Mouse (Mus musculus) thymus, adult 2 months (tissue): ENCODE results near the gene Dhtkd1.

Source experiments
- CTCF ChIP-seq: fragments of 200-500 bp; IDR thresholded peaks from 2 replicates; pipeline ENCODE4 v1.5.1; 2012; ENCODE audit warnings: mild to moderate bottlenecking, control low read depth, low read length, moderate library complexity, borderline replicate concordance; ENCODE audit not compliant: control insufficient read depth, poor library complexity, insufficient read depth; ENCODE audit errors: extremely low read depth
- POLR2A ChIP-seq: fragments of 200-500 bp; IDR thresholded peaks from 2 replicates; pipeline ENCODE4 v1.6.1; 2012; ENCODE audit warnings: mild to moderate bottlenecking, low read length, control low read depth, moderate library complexity; ENCODE audit not compliant: control insufficient read depth, poor library complexity, insufficient read depth; ENCODE audit errors: extremely low read depth

GRCm38 (mm10) chr2:5931938-5932337 is 10.7 kb downstream of the Dhtkd1 start:
- TF ChIP-seq CTCF: no peak
- TF ChIP-seq POLR2A: no peak
